Mouse (Mus musculus) CH12.LX (cell line): ENCODE measurements around the gene Bcorl1. TPM values are rescaled to one million over a fixed set of nuclear protein-coding genes. Genes with fewer than 3 reads are reported as not detected.

Experiments
- DNase-seq: peaks from one replicate; pipeline ENCODE4 v3.0.0-alpha.2; 2013; ENCODE audit errors: extremely low read depth
- H3K27ac ChIP-seq: 2 replicates; pipeline ENCODE4 v1.5.1; 2012; ENCODE audit warnings: low read depth, mild to moderate bottlenecking, control low read depth, moderate library complexity; ENCODE audit not compliant: insufficient read depth
- H3K27me3 ChIP-seq: replicated peaks from 2 replicates; pipeline ENCODE3; 2012; ENCODE audit warnings: inconsistent platforms
- H3K36me3 ChIP-seq, 2 experiments: replicated peaks in 1 of 2; 2 replicates each; pipeline versions ENCODE3 to v1.6.1; 2012; ENCODE audit warnings: inconsistent platforms in 1 of 2, low read length in 1 of 2, mild to moderate bottlenecking in 1 of 2, mixed read lengths in 1 of 2, moderate library complexity in 1 of 2; ENCODE audit not compliant: control insufficient read depth in 1 of 2, insufficient read depth in 1 of 2
- H3K4me1 ChIP-seq, 2 experiments: 2 replicates each; pipeline ENCODE4 v1.6.1; 2012; ENCODE audit warnings: inconsistent platforms in 1 of 2, moderate library complexity in 1 of 2; ENCODE audit not compliant: insufficient read depth in 2 of 2, control insufficient read depth in 1 of 2
- H3K4me2 ChIP-seq: 2 replicates; pipeline ENCODE4 v1.6.1; 2012; ENCODE audit warnings: low read depth, mild to moderate bottlenecking, control low read depth; ENCODE audit not compliant: poor library complexity, insufficient read depth, severe bottlenecking
- H3K4me3 ChIP-seq, 3 experiments: fragments of 150-350 bp in 1 of 3; sonication (generic) in 1 of 3; replicated peaks in 1 of 3; 2 replicates each; pipeline versions ENCODE3 to v1.5.1; 2011 to 2012; ENCODE audit warnings: low read depth in 2 of 3, low read length in 2 of 3, mild to moderate bottlenecking in 2 of 3, moderate library complexity in 2 of 3, control low read depth in 1 of 3, improper control_type of control experiment in 1 of 3, inconsistent platforms in 1 of 3, mixed read lengths in 1 of 3; ENCODE audit not compliant: poor library complexity in 1 of 3
- H3K79me2 ChIP-seq: replicated peaks from 2 replicates; pipeline ENCODE4 v1.6.1; 2012; ENCODE audit warnings: mild to moderate bottlenecking, moderate library complexity; ENCODE audit not compliant: control insufficient read depth, poor library complexity, insufficient read depth, severe bottlenecking; ENCODE audit errors: extremely low read depth
- H3K9ac ChIP-seq: 2 replicates; pipeline ENCODE4 v1.6.1; 2012; ENCODE audit warnings: low read depth, mild to moderate bottlenecking, control low read depth, moderate library complexity; ENCODE audit not compliant: insufficient read depth
- H3K9me3 ChIP-seq: replicated peaks from 2 replicates; pipeline ENCODE3; 2012; ENCODE audit warnings: low read length, inconsistent platforms, mixed read lengths
- BHLHE40 ChIP-seq: IDR thresholded peaks from 2 replicates; pipeline ENCODE4 v1.6.1; 2011; ENCODE audit warnings: mild to moderate bottlenecking, low read depth, low read length, improper control_type of control experiment
- CHD1 ChIP-seq: IDR thresholded peaks from 2 replicates; pipeline ENCODE4 v1.6.1; 2012; ENCODE audit warnings: low read depth, low read length, improper control_type of control experiment, inconsistent platforms
- CHD2 ChIP-seq: IDR thresholded peaks from 2 replicates; pipeline ENCODE4 v1.6.1; 2011; ENCODE audit warnings: low read length, improper control_type of control experiment
- CTCF ChIP-seq, 2 experiments: IDR thresholded peaks in 1 of 2; conservative IDR thresholded peaks in 1 of 2; 2 replicates each; pipeline ENCODE4 v1.5.1; 2011 to 2012; ENCODE audit warnings: low read depth in 2 of 2, low read length in 2 of 2, improper control_type of control experiment in 1 of 2, inconsistent platforms in 1 of 2, mild to moderate bottlenecking in 1 of 2, moderate library complexity in 1 of 2
- E2F4 ChIP-seq: IDR thresholded peaks from 2 replicates; pipeline ENCODE4 v1.6.1; 2011; ENCODE audit warnings: low read depth, low read length, improper control_type of control experiment; ENCODE audit not compliant: insufficient replicate concordance
- ELF1 ChIP-seq: IDR thresholded peaks from 2 replicates; pipeline ENCODE4 v1.6.1; 2014; ENCODE audit warnings: low read depth, mild to moderate bottlenecking, inconsistent platforms, low read length, improper control_type of control experiment
- EP300 ChIP-seq: IDR thresholded peaks from 2 replicates; pipeline ENCODE4 v1.6.1; 2011; ENCODE audit warnings: low read length, improper control_type of control experiment
- ETS1 ChIP-seq: conservative IDR thresholded peaks from 2 replicates; pipeline ENCODE4 v1.6.1; 2012; ENCODE audit warnings: low read depth, mild to moderate bottlenecking, inconsistent platforms, low read length, improper control_type of control experiment, moderate library complexity
- GABPA ChIP-seq: IDR thresholded peaks from 2 replicates; pipeline ENCODE4 v1.6.1; 2012; ENCODE audit warnings: low read depth, low read length, improper control_type of control experiment, inconsistent platforms; ENCODE audit not compliant: insufficient replicate concordance
- HCFC1 ChIP-seq: IDR thresholded peaks from 2 replicates; pipeline ENCODE4 v1.6.1; 2012; ENCODE audit warnings: low read depth, mild to moderate bottlenecking, inconsistent platforms, low read length, improper control_type of control experiment
- IRF4 ChIP-seq: IDR thresholded peaks from 2 replicates; pipeline ENCODE4 v1.6.1; 2014; ENCODE audit warnings: low read depth, mild to moderate bottlenecking, inconsistent platforms, low read length, improper control_type of control experiment
- JUN ChIP-seq: IDR thresholded peaks from 2 replicates; pipeline ENCODE4 v1.6.1; 2011; ENCODE audit warnings: low read depth, mild to moderate bottlenecking, low read length, improper control_type of control experiment, moderate library complexity; ENCODE audit not compliant: insufficient read depth
- JUND ChIP-seq: conservative IDR thresholded peaks from 2 replicates; pipeline ENCODE4 v1.6.1; 2011; ENCODE audit warnings: low read depth, low read length, improper control_type of control experiment
- KAT2A ChIP-seq: IDR thresholded peaks from 2 replicates; pipeline ENCODE4 v1.6.1; 2012; ENCODE audit warnings: low read length, improper control_type of control experiment, inconsistent platforms; ENCODE audit not compliant: insufficient replicate concordance
- MAFK ChIP-seq: IDR thresholded peaks from 2 replicates; pipeline ENCODE4 v1.6.1; 2011; ENCODE audit warnings: low read length, improper control_type of control experiment; ENCODE audit not compliant: insufficient replicate concordance
- MAX ChIP-seq: IDR thresholded peaks from 2 replicates; pipeline ENCODE4 v1.6.1; 2011; ENCODE audit warnings: low read length, improper control_type of control experiment
- MAZ ChIP-seq: IDR thresholded peaks from 2 replicates; pipeline ENCODE4 v1.6.1; 2012; ENCODE audit warnings: low read depth, mild to moderate bottlenecking, inconsistent platforms, low read length, improper control_type of control experiment, moderate library complexity
- MEF2A ChIP-seq: IDR thresholded peaks from 2 replicates; pipeline ENCODE4 v1.6.1; 2014; ENCODE audit warnings: low read depth, mild to moderate bottlenecking, inconsistent platforms, low read length, improper control_type of control experiment, borderline replicate concordance
- MXI1 ChIP-seq: IDR thresholded peaks from 2 replicates; pipeline ENCODE4 v1.6.1; 2011; ENCODE audit warnings: mild to moderate bottlenecking, low read depth, low read length, improper control_type of control experiment
- MYC ChIP-seq: IDR thresholded peaks from 2 replicates; pipeline ENCODE4 v1.6.1; 2011; ENCODE audit warnings: low read depth, mild to moderate bottlenecking, improper control_type of control experiment, low read length
- NELFE ChIP-seq: IDR thresholded peaks from 2 replicates; pipeline ENCODE4 v1.6.1; 2011; ENCODE audit warnings: low read depth, low read length, improper control_type of control experiment
- NRF1 ChIP-seq: IDR thresholded peaks from 2 replicates; pipeline ENCODE4 v1.6.1; 2014; ENCODE audit warnings: low read depth, mild to moderate bottlenecking, inconsistent platforms, low read length, improper control_type of control experiment, moderate library complexity
- PAX5 ChIP-seq: IDR thresholded peaks from 2 replicates; pipeline ENCODE4 v1.6.1; 2012; ENCODE audit warnings: low read length, inconsistent platforms, mixed read lengths
- POLR2A ChIP-seq: IDR thresholded peaks from 2 replicates; pipeline ENCODE4 v1.6.1; 2011; ENCODE audit warnings: low read depth, mild to moderate bottlenecking, improper control_type of control experiment, low read length
- POLR2AphosphoS2 ChIP-seq: IDR thresholded peaks from 2 replicates; pipeline ENCODE4 v1.6.1; 2011; ENCODE audit warnings: low read depth, low read length, improper control_type of control experiment
- RAD21 ChIP-seq: IDR thresholded peaks from 2 replicates; pipeline ENCODE4 v1.6.1; 2011; ENCODE audit warnings: low read depth, mild to moderate bottlenecking, low read length, improper control_type of control experiment, moderate library complexity
- RCOR1 ChIP-seq: conservative IDR thresholded peaks from 2 replicates; pipeline ENCODE4 v1.6.1; 2012; ENCODE audit warnings: low read depth, mild to moderate bottlenecking, inconsistent platforms, low read length, improper control_type of control experiment
- SIN3A ChIP-seq: IDR thresholded peaks from 2 replicates; pipeline ENCODE4 v1.6.1; 2012; ENCODE audit warnings: low read length, improper control_type of control experiment, inconsistent platforms
- SMC3 ChIP-seq: IDR thresholded peaks from 2 replicates; pipeline ENCODE4 v1.6.1; 2011; ENCODE audit warnings: low read depth, low read length, improper control_type of control experiment
- TBP ChIP-seq: conservative IDR thresholded peaks from 2 replicates; pipeline ENCODE4 v1.6.1; 2011; ENCODE audit warnings: low read depth, low read length, improper control_type of control experiment
- TCF12 ChIP-seq: IDR thresholded peaks from 2 replicates; pipeline ENCODE4 v1.6.1; 2014; ENCODE audit warnings: low read depth, mild to moderate bottlenecking, inconsistent platforms, low read length, improper control_type of control experiment
- UBTF ChIP-seq: IDR thresholded peaks from 2 replicates; pipeline ENCODE4 v1.6.1; 2012; ENCODE audit warnings: low read depth, mild to moderate bottlenecking, inconsistent platforms, low read length, improper control_type of control experiment, moderate library complexity
- USF1 ChIP-seq: IDR thresholded peaks from 2 replicates; pipeline ENCODE4 v1.6.1; 2014; ENCODE audit warnings: low read depth, mild to moderate bottlenecking, inconsistent platforms, low read length, improper control_type of control experiment
- USF2 ChIP-seq: conservative IDR thresholded peaks from 2 replicates; pipeline ENCODE4 v1.6.1; 2011; ENCODE audit warnings: low read depth, low read length, improper control_type of control experiment
- ZC3H11A ChIP-seq: IDR thresholded peaks from 2 replicates; pipeline ENCODE4 v1.6.1; 2012; ENCODE audit warnings: low read depth, mild to moderate bottlenecking, inconsistent platforms, low read length, improper control_type of control experiment
- ZKSCAN1 ChIP-seq: IDR thresholded peaks from 2 replicates; pipeline ENCODE4 v1.6.1; 2012; ENCODE audit warnings: low read depth, inconsistent platforms, low read length, improper control_type of control experiment, borderline replicate concordance
- ZMIZ1 ChIP-seq: IDR thresholded peaks from 2 replicates; pipeline ENCODE4 v1.6.1; 2012; ENCODE audit warnings: low read depth, mild to moderate bottlenecking, inconsistent platforms, low read length, improper control_type of control experiment
- ZNF384 ChIP-seq: IDR thresholded peaks from 2 replicates; pipeline ENCODE4 v1.6.1; 2012; ENCODE audit warnings: low read depth, low read length, improper control_type of control experiment, inconsistent platforms
- dilution Hi-C: fragments of 300-500 bp; cut with MboI; formaldehyde crosslinking; loops from 2 replicates; pipeline ENCODE4 v1.14.3; 2020; ENCODE audit warnings: low sequenced_read_pairs; ENCODE audit not compliant: extremely low pct_unique_long_range_greater_than_20kb, extremely low pct_ligation_motif_present
- in situ Hi-C: fragments of 300-500 bp; cut with MboI; formaldehyde crosslinking; loops from 3 replicates; pipeline ENCODE4 v1.14.3; 2019; ENCODE audit warnings: low sequenced_read_pairs, low pct_ligation_motif_present, low pct_unique_long_range_greater_than_20kb, mixed read lengths
- polyA plus RNA-seq: library from polyadenylated mRNA; unstranded; fragments of >175 nt; gene quantifications from 2 replicates; pipeline ENCODE4 v1.2.1, GENCODE M21; 2012; ENCODE audit warnings: low read depth; ENCODE audit not compliant: insufficient read length
- total RNA-seq, 2 experiments: library from RNA; depleted of rRNA; stranded (reverse); fragments of 300-350 nt in 1 of 2; fragments of >200 nt in 1 of 2; gene quantifications; 2 replicates each; pipeline ENCODE4 v1.2.3; 2012 to 2014

The Bcorl1 gene
- total and polyA plus RNA-seq, 3 experiments, result 0.30 to 2.2 (median 1.9) TPM

- H3K4me1 ChIP-seq, result peaks cover 28 to 49% of the 10 kb centered on the region in 2 experiments
- peak overlapping the region; percentile 55 for H3K4me2 ChIP-seq
- in situ Hi-C loops, result loop anchor here (5.0 to 10.0 kb wide), 2 partner anchors 38 to 110 kb away; partner anchors contain the start of gene Elf4
- H3K79me2 ChIP-seq, result peaks cover 3% of the 10 kb centered on the region
- no peak overlapping the region; the same call in 1 of the 2 replicates for H3K9ac ChIP-seq
- peaks cover 10 to 13% of the 10 kb centered on the region in 2 experiments for H3K36me3 ChIP-seq
- H3K4me3 ChIP-seq, result peak overlapping the region in 1 of 3 experiments; percentile 11
- TF ChIP-seq ZC3H11A, result no peak
- TF ChIP-seq NELFE, result no peak
- TF ChIP-seq CTCF (conservative IDR thresholded peaks at IDR 0.05 in 1 of 2, IDR thresholded peaks at IDR 0.05 in 1 of 2; ENCODE audit: low read depth in 2 of 2, low read length in 2 of 2), result peak in 1 of 2 experiments; percentile 51; a peak in 2 of 4 replicates
- no peak for TF ChIP-seq ZNF384
- no peak for TF ChIP-seq JUN
- peak; percentile 98 for TF ChIP-seq BHLHE40
- TF ChIP-seq POLR2A, result no peak
- no peak for TF ChIP-seq PAX5
- peak; percentile 62; the same call in 1 of the 2 replicates for TF ChIP-seq EP300
- TF ChIP-seq CHD1, result no peak
- TF ChIP-seq POLR2AphosphoS2, result no peak
- TF ChIP-seq MAX, result no peak; the same call in 1 of the 2 replicates
- TF ChIP-seq KAT2A, result no peak
- TF ChIP-seq SMC3, result peak; percentile 72
- TF ChIP-seq USF1, result peak; percentile 57
- no peak for TF ChIP-seq UBTF
- no peak for TF ChIP-seq MAFK
- no peak for TF ChIP-seq ZKSCAN1
- peak; percentile 90 for TF ChIP-seq IRF4
- TF ChIP-seq JUND, result no peak
- TF ChIP-seq MXI1, result peak; percentile 38; the same call in 1 of the 2 replicates
- no peak for TF ChIP-seq USF2
- peak; percentile 67; the same call in 1 of the 2 replicates for TF ChIP-seq TCF12
- TF ChIP-seq NRF1, result no peak
- peak; percentile 61; the same call in 1 of the 2 replicates for TF ChIP-seq MYC
- TF ChIP-seq MEF2A, result peak; percentile 42; the same call in 1 of the 2 replicates
- TF ChIP-seq ELF1, result 0 out of 2 replicates have a peak, but pooled peaks have one; percentile 23
- no peak for TF ChIP-seq HCFC1
- TF ChIP-seq ZMIZ1, result no peak
- 0 out of 2 replicates have a peak, but pooled peaks have one; percentile 23 for TF ChIP-seq MAZ
- peak; percentile 68; the same call in 1 of the 2 replicates for TF ChIP-seq SIN3A
- TF ChIP-seq RAD21, result peak; percentile 31
- TF ChIP-seq GABPA, result no peak
- no peak for TF ChIP-seq TBP
- peak; percentile 73 for TF ChIP-seq CHD2
- peak; percentile 92 for TF ChIP-seq ETS1
- TF ChIP-seq RCOR1, result no peak
- no peak for TF ChIP-seq E2F4
- H3K27me3 ChIP-seq, result no peaks in the 10 kb centered on the region
- dilution Hi-C loops, result no loop called here
- peaks cover 6% of the 10 kb centered on the region for H3K9me3 ChIP-seq
- DNase-seq, result peak; percentile 76
- peak overlapping the region; percentile 75 for H3K27ac ChIP-seq
These were observed 83.4 kb downstream of the Bcorl1 start for GRCm38 (mm10) chrX:48424583-48424982.
